Mouse (Mus musculus) heart, adult 2 months (tissue): Measurements from ENCODE around the gene Mink1.

Experiments used
- CTCF ChIP-seq: fragments of 200-600 bp; IDR thresholded peaks from 2 replicates; pipeline ENCODE4 v1.8.1; 2022; ENCODE audit warnings: antibody characterized with exemption, mild to moderate bottlenecking, moderate library complexity
- EP300 ChIP-seq: fragments of 200-500 bp; IDR thresholded peaks from 2 replicates; pipeline ENCODE4 v1.6.1; 2011; ENCODE audit warnings: low read depth, low read length, control low read depth; ENCODE audit not compliant: insufficient read depth

DNA sequence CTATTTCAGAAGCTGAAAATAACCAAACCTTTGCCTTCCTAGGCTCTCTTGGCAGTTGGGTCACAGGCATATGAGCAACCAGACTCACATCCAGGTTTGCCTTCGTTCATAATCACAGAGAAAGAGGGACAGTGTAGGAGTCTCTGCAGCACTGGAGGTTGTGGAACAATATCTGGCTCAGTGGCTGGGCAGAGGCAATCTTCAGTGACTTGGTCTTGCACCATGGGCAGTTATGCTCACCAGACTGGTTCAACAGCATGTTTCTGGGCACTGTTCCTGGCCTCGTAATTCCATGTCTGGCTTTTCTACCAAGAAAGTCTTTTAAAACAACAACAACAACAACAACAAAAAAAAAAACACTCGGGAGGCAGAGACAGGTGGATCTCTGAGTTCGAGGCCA lies 72.9 kb downstream of the Mink1 start:
- no peak for TF ChIP-seq CTCF
- TF ChIP-seq EP300, result no peak
